7 mouse cellular contexts compared by ENCODE assay signal in the genomic region with DNA sequence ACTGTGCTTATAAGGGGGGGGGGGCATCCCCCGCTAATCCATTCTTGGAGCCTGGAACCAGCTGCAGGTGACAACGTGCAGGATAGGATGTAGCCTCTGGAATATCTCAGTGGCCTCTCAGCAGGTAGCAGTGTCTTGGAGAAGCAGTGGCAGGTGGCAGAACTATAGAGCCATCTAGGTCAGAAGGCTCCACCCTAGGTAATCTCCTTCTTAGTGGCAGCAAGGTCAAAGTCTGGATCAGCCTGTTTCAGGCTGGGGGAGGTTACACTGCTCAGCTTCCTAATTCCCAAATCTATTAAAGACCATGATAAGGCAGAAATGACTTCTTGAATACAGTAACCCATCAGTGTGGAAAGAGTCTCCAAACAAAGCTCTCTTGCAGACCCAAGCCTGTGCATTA.
DNase-seq lines count a peak whose midpoint lies in the region; ATAC-seq and TF ChIP-seq lines count a peak whose summit lies in the region.
"Not testable (repeated sequence)": the region's sequence is repeated elsewhere in the genome, so short reads cannot be mapped to it uniquely, and the experiment has no call there.

No protein-coding gene starts in this region.

- TF ChIP-seq CTCF in intestine, postnatal 0 days (IDR thresholded peaks at IDR 0.05; ENCODE audit: low read depth) = not testable (repeated sequence)

- H3K9me3 ChIP-seq in intestine, embryonic 15.5 days; intestine, embryonic 16.5 days (ENCODE audit: control insufficient read depth, low read length); intestine, postnatal 0 days (ENCODE audit: control insufficient read depth): not testable (repeated sequence)

- peak; percentile 71 for ATAC-seq in intestine, embryonic 15.5 days
- peak; percentile 83 for ATAC-seq in intestine, embryonic 16.5 days
- peak; percentile 51 for ATAC-seq in intestine, postnatal 0 days

- H3K36me3 ChIP-seq in intestine, embryonic 15.5 days; intestine, embryonic 16.5 days (ENCODE audit: control insufficient read depth, insufficient read depth, low read length); intestine, postnatal 0 days (ENCODE audit: control insufficient read depth, insufficient read depth): not testable (repeated sequence)

- H3K27me3 ChIP-seq in intestine, embryonic 15.5 days (replicated peaks); intestine, embryonic 16.5 days (replicated peaks; ENCODE audit: control insufficient read depth, insufficient read depth, low read length); intestine, postnatal 0 days (replicated peaks; ENCODE audit: control insufficient read depth, insufficient read depth, low read length): not testable (repeated sequence)

- not testable (repeated sequence) for H3K4me1 ChIP-seq in intestine, embryonic 15.5 days (replicated peaks); intestine, embryonic 16.5 days (ENCODE audit: control insufficient read depth, insufficient read depth, low read length); intestine, postnatal 0 days (replicated peaks; ENCODE audit: control insufficient read depth, insufficient read depth, low read length)

- DNase-seq in ES-CJ7 (ENCODE audit: low read depth, low spot score) = peak; percentile 18
- DNase-seq in R1 (ENCODE audit: low read depth, low spot score) = peak; percentile 53
- peak; percentile 33 for DNase-seq in ZHBTc4 (ENCODE audit: low read depth, low spot score)
- peak; percentile 32 for DNase-seq in retina, adult 2 months (ENCODE audit: low read depth, low spot score)

- WGBS in intestine, embryonic 15.5 days = 68% methylated on average over 2 of the region's 2 CpGs
- WGBS in intestine, embryonic 16.5 days = 66% methylated on average over 2 of the region's 2 CpGs
- WGBS in intestine, postnatal 0 days = 53% methylated on average over 2 of the region's 2 CpGs

- not testable (repeated sequence) for H3K4me2 ChIP-seq in intestine, embryonic 15.5 days (replicated peaks); intestine, embryonic 16.5 days (ENCODE audit: low read depth, low read length); intestine, postnatal 0 days (replicated peaks; ENCODE audit: low read depth)

- not testable (repeated sequence) for H3K9ac ChIP-seq in intestine, embryonic 15.5 days; intestine, embryonic 16.5 days (ENCODE audit: low read depth, low read length); intestine, postnatal 0 days (ENCODE audit: low read depth, low read length)

- H3K27ac ChIP-seq in intestine, embryonic 15.5 days; intestine, embryonic 16.5 days (ENCODE audit: low read length); intestine, postnatal 0 days (ENCODE audit: low read depth, low read length): not testable (repeated sequence)

- H3K4me3 ChIP-seq in intestine, embryonic 15.5 days (replicated peaks); intestine, embryonic 16.5 days (ENCODE audit: low read length); intestine, postnatal 0 days (ENCODE audit: low read depth, low read length): not testable (repeated sequence)
